Mouse (Mus musculus) CH12.LX (cell line): ENCODE data around the gene Gm5580. TPM values are rescaled to one million over a fixed set of nuclear protein-coding genes. Genes with fewer than 3 reads are reported as not detected.
A peak's percentile ranks its signal among the peaks of the same experiment; 100 is the strongest.

Experiments
- DNase-seq: peaks from one replicate; pipeline ENCODE4 v3.0.0-alpha.2; 2013; ENCODE audit errors: extremely low read depth
- H3K27ac ChIP-seq: 2 replicates; pipeline ENCODE4 v1.5.1; 2012; ENCODE audit warnings: low read depth, mild to moderate bottlenecking, control low read depth, moderate library complexity; ENCODE audit not compliant: insufficient read depth
- H3K27me3 ChIP-seq: replicated peaks from 2 replicates; pipeline ENCODE3; 2012; ENCODE audit warnings: inconsistent platforms
- H3K36me3 ChIP-seq, 2 experiments: replicated peaks in 1 of 2; 2 replicates each; pipeline versions ENCODE3 to v1.6.1; 2012; ENCODE audit warnings: inconsistent platforms in 1 of 2, low read length in 1 of 2, mild to moderate bottlenecking in 1 of 2, mixed read lengths in 1 of 2, moderate library complexity in 1 of 2; ENCODE audit not compliant: control insufficient read depth in 1 of 2, insufficient read depth in 1 of 2
- H3K4me1 ChIP-seq, 2 experiments: 2 replicates each; pipeline ENCODE4 v1.6.1; 2012; ENCODE audit warnings: inconsistent platforms in 1 of 2, moderate library complexity in 1 of 2; ENCODE audit not compliant: insufficient read depth in 2 of 2, control insufficient read depth in 1 of 2
- H3K4me2 ChIP-seq: 2 replicates; pipeline ENCODE4 v1.6.1; 2012; ENCODE audit warnings: low read depth, mild to moderate bottlenecking, control low read depth; ENCODE audit not compliant: poor library complexity, insufficient read depth, severe bottlenecking
- H3K4me3 ChIP-seq, 3 experiments: fragments of 150-350 bp in 1 of 3; sonication (generic) in 1 of 3; replicated peaks in 1 of 3; 2 replicates each; pipeline versions ENCODE3 to v1.5.1; 2011 to 2012; ENCODE audit warnings: low read depth in 2 of 3, low read length in 2 of 3, mild to moderate bottlenecking in 2 of 3, moderate library complexity in 2 of 3, control low read depth in 1 of 3, improper control_type of control experiment in 1 of 3, inconsistent platforms in 1 of 3, mixed read lengths in 1 of 3; ENCODE audit not compliant: poor library complexity in 1 of 3
- H3K79me2 ChIP-seq: replicated peaks from 2 replicates; pipeline ENCODE4 v1.6.1; 2012; ENCODE audit warnings: mild to moderate bottlenecking, moderate library complexity; ENCODE audit not compliant: control insufficient read depth, poor library complexity, insufficient read depth, severe bottlenecking; ENCODE audit errors: extremely low read depth
- H3K9ac ChIP-seq: 2 replicates; pipeline ENCODE4 v1.6.1; 2012; ENCODE audit warnings: low read depth, mild to moderate bottlenecking, control low read depth, moderate library complexity; ENCODE audit not compliant: insufficient read depth
- H3K9me3 ChIP-seq: replicated peaks from 2 replicates; pipeline ENCODE3; 2012; ENCODE audit warnings: low read length, inconsistent platforms, mixed read lengths
- BHLHE40 ChIP-seq: IDR thresholded peaks from 2 replicates; pipeline ENCODE4 v1.6.1; 2011; ENCODE audit warnings: mild to moderate bottlenecking, low read depth, low read length, improper control_type of control experiment
- CHD2 ChIP-seq: IDR thresholded peaks from 2 replicates; pipeline ENCODE4 v1.6.1; 2011; ENCODE audit warnings: low read length, improper control_type of control experiment
- CTCF ChIP-seq, 2 experiments: IDR thresholded peaks in 1 of 2; conservative IDR thresholded peaks in 1 of 2; 2 replicates each; pipeline ENCODE4 v1.5.1; 2011 to 2012; ENCODE audit warnings: low read depth in 2 of 2, low read length in 2 of 2, improper control_type of control experiment in 1 of 2, inconsistent platforms in 1 of 2, mild to moderate bottlenecking in 1 of 2, moderate library complexity in 1 of 2
- GABPA ChIP-seq: IDR thresholded peaks from 2 replicates; pipeline ENCODE4 v1.6.1; 2012; ENCODE audit warnings: low read depth, low read length, improper control_type of control experiment, inconsistent platforms; ENCODE audit not compliant: insufficient replicate concordance
- HCFC1 ChIP-seq: IDR thresholded peaks from 2 replicates; pipeline ENCODE4 v1.6.1; 2012; ENCODE audit warnings: low read depth, mild to moderate bottlenecking, inconsistent platforms, low read length, improper control_type of control experiment
- JUN ChIP-seq: IDR thresholded peaks from 2 replicates; pipeline ENCODE4 v1.6.1; 2011; ENCODE audit warnings: low read depth, mild to moderate bottlenecking, low read length, improper control_type of control experiment, moderate library complexity; ENCODE audit not compliant: insufficient read depth
- JUND ChIP-seq: conservative IDR thresholded peaks from 2 replicates; pipeline ENCODE4 v1.6.1; 2011; ENCODE audit warnings: low read depth, low read length, improper control_type of control experiment
- KAT2A ChIP-seq: IDR thresholded peaks from 2 replicates; pipeline ENCODE4 v1.6.1; 2012; ENCODE audit warnings: low read length, improper control_type of control experiment, inconsistent platforms; ENCODE audit not compliant: insufficient replicate concordance
- MAX ChIP-seq: IDR thresholded peaks from 2 replicates; pipeline ENCODE4 v1.6.1; 2011; ENCODE audit warnings: low read length, improper control_type of control experiment
- MEF2A ChIP-seq: IDR thresholded peaks from 2 replicates; pipeline ENCODE4 v1.6.1; 2014; ENCODE audit warnings: low read depth, mild to moderate bottlenecking, inconsistent platforms, low read length, improper control_type of control experiment, borderline replicate concordance
- MYC ChIP-seq: IDR thresholded peaks from 2 replicates; pipeline ENCODE4 v1.6.1; 2011; ENCODE audit warnings: low read depth, mild to moderate bottlenecking, improper control_type of control experiment, low read length
- NELFE ChIP-seq: IDR thresholded peaks from 2 replicates; pipeline ENCODE4 v1.6.1; 2011; ENCODE audit warnings: low read depth, low read length, improper control_type of control experiment
- NRF1 ChIP-seq: IDR thresholded peaks from 2 replicates; pipeline ENCODE4 v1.6.1; 2014; ENCODE audit warnings: low read depth, mild to moderate bottlenecking, inconsistent platforms, low read length, improper control_type of control experiment, moderate library complexity
- RAD21 ChIP-seq: IDR thresholded peaks from 2 replicates; pipeline ENCODE4 v1.6.1; 2011; ENCODE audit warnings: low read depth, mild to moderate bottlenecking, low read length, improper control_type of control experiment, moderate library complexity
- SMC3 ChIP-seq: IDR thresholded peaks from 2 replicates; pipeline ENCODE4 v1.6.1; 2011; ENCODE audit warnings: low read depth, low read length, improper control_type of control experiment
- TCF12 ChIP-seq: IDR thresholded peaks from 2 replicates; pipeline ENCODE4 v1.6.1; 2014; ENCODE audit warnings: low read depth, mild to moderate bottlenecking, inconsistent platforms, low read length, improper control_type of control experiment
- ZC3H11A ChIP-seq: IDR thresholded peaks from 2 replicates; pipeline ENCODE4 v1.6.1; 2012; ENCODE audit warnings: low read depth, mild to moderate bottlenecking, inconsistent platforms, low read length, improper control_type of control experiment
- ZKSCAN1 ChIP-seq: IDR thresholded peaks from 2 replicates; pipeline ENCODE4 v1.6.1; 2012; ENCODE audit warnings: low read depth, inconsistent platforms, low read length, improper control_type of control experiment, borderline replicate concordance
- dilution Hi-C: fragments of 300-500 bp; cut with MboI; formaldehyde crosslinking; loops from 2 replicates; pipeline ENCODE4 v1.14.3; 2020; ENCODE audit warnings: low sequenced_read_pairs; ENCODE audit not compliant: extremely low pct_unique_long_range_greater_than_20kb, extremely low pct_ligation_motif_present
- in situ Hi-C: fragments of 300-500 bp; cut with MboI; formaldehyde crosslinking; loops from 3 replicates; pipeline ENCODE4 v1.14.3; 2019; ENCODE audit warnings: low sequenced_read_pairs, low pct_ligation_motif_present, low pct_unique_long_range_greater_than_20kb, mixed read lengths
- polyA plus RNA-seq: library from polyadenylated mRNA; unstranded; fragments of >175 nt; gene quantifications from 2 replicates; pipeline ENCODE4 v1.2.1, GENCODE M21; 2012; ENCODE audit warnings: low read depth; ENCODE audit not compliant: insufficient read length
- total RNA-seq, 2 experiments: library from RNA; depleted of rRNA; stranded (reverse); fragments of 300-350 nt in 1 of 2; fragments of >200 nt in 1 of 2; gene quantifications; 2 replicates each; pipeline ENCODE4 v1.2.3; 2012 to 2014

Gene Gm5580
- total and polyA plus RNA-seq, 3 experiments = 0.56 to 3.7 (median 1.1) TPM

GRCm38 (mm10) chr6:116554952-116555351 is 4.0 kb downstream of the Gm5580 start:
- Histone ChIP-seq H3K4me2 (no peak overlapping the region), H3K9me3 (no peaks in the 10 kb centered on the region), H3K27ac (no peak overlapping the region), H3K36me3 (no peaks in the 10 kb centered on the region), H3K79me2 (no peaks in the 10 kb centered on the region), H3K4me1 (no peaks in the 10 kb centered on the region), H3K9ac (no peak overlapping the region), H3K4me3 (no peak overlapping the region), H3K27me3 (peaks cover 18% of the 10 kb centered on the region)
- no peak for DNase-seq
- in situ Hi-C loops (no loop called here), dilution Hi-C loops (no loop called here)
- TF ChIP-seq JUN (no peak), ZKSCAN1 (no peak), CHD2 (no peak), GABPA (no peak), JUND (no peak), MEF2A (no peak), KAT2A (no peak), TCF12 (no peak), CTCF (conservative IDR thresholded peaks at IDR 0.05 in 1 of 2, IDR thresholded peaks at IDR 0.05 in 1 of 2; ENCODE audit: low read depth in 2 of 2, low read length in 2 of 2) (no peak), NRF1 (no peak)

GRCm38 (mm10) chr6:116569834-116570233 is 18.9 kb downstream of the Gm5580 start:
- TF ChIP-seq ZC3H11A = peak; percentile 30
- peak; percentile 82 to 85 for TF ChIP-seq CTCF (conservative IDR thresholded peaks at IDR 0.05 in 1 of 2, IDR thresholded peaks at IDR 0.05 in 1 of 2; ENCODE audit: low read depth in 2 of 2, low read length in 2 of 2)
- peak; percentile 94 for TF ChIP-seq RAD21
- peak; percentile 68; the same call in 1 of the 2 replicates for TF ChIP-seq MAX
- peak; percentile 89 for TF ChIP-seq BHLHE40
- no peak for TF ChIP-seq JUN
- TF ChIP-seq SMC3 = peak; percentile 77
- peak; percentile 69; the same call in 1 of the 2 replicates for TF ChIP-seq MYC
- no peak for TF ChIP-seq TCF12
- no peak for TF ChIP-seq HCFC1
- no peak for TF ChIP-seq NELFE
- peak; percentile 28; the same call in 1 of the 2 replicates for TF ChIP-seq NRF1
- TF ChIP-seq, all 38 proteins: peak for 8
- H3K4me2 ChIP-seq = no peak overlapping the region
- H3K4me3 ChIP-seq = no peak overlapping the region
- peaks cover 11% of the 10 kb centered on the region for H3K27me3 ChIP-seq
- in situ Hi-C loops (loop anchor here (10.0 kb wide), 1 partner anchor 145 kb away; no protein-coding TSS in a partner anchor), dilution Hi-C loops (no loop called here)
- no peak overlapping the region for H3K9ac ChIP-seq
- H3K4me1 ChIP-seq = no peaks in the 10 kb centered on the region
- H3K9me3 ChIP-seq = no peaks in the 10 kb centered on the region
- no peaks in the 10 kb centered on the region for H3K36me3 ChIP-seq
- DNase-seq = peak; percentile 55
- H3K79me2 ChIP-seq = no peaks in the 10 kb centered on the region
- H3K27ac ChIP-seq = no peak overlapping the region
